Mouse (Mus musculus) neural tube, embryonic 12.5 days (tissue): ENCODE data around the gene Mtg1. TPM values are rescaled to one million over a fixed set of nuclear protein-coding genes. Genes with fewer than 3 reads are reported as not detected.
A peak's percentile ranks its signal among the peaks of the same experiment; 100 is the strongest.
"Not testable (repeated sequence)": the region's sequence is repeated elsewhere in the genome, so short reads cannot be mapped to it uniquely, and the experiment has no call there.

ENCODE experiments used
- ATAC-seq: fragments of 200-750 bp; cut with Nextera tagmentation; 2 replicates; pipeline ENCODE4 v1.8.0; 2017; ENCODE audit warnings: low read depth, mild to moderate bottlenecking, moderate TSS enrichment, moderate library complexity; ENCODE audit not compliant: low FRiP score
- H3K27ac ChIP-seq: fragments of 300-500 bp; sonication (generic); 2 replicates; pipeline ENCODE4 v1.5.1; 2016
- H3K27me3 ChIP-seq: fragments of 300-500 bp; sonication (generic); replicated peaks from 2 replicates; pipeline ENCODE4 v1.6.1; 2016; ENCODE audit warnings: mild to moderate bottlenecking
- H3K36me3 ChIP-seq: fragments of 300-500 bp; sonication (generic); 2 replicates; pipeline ENCODE4 v1.6.1; 2016; ENCODE audit warnings: mild to moderate bottlenecking
- H3K4me1 ChIP-seq: fragments of 300-500 bp; sonication (generic); 2 replicates; pipeline ENCODE4 v1.6.1; 2016
- H3K4me2 ChIP-seq: fragments of 300-500 bp; sonication (generic); replicated peaks from 2 replicates; pipeline ENCODE4 v1.6.1; 2016; ENCODE audit warnings: mild to moderate bottlenecking
- H3K4me3 ChIP-seq: fragments of 300-500 bp; sonication (generic); 2 replicates; pipeline ENCODE4 v1.5.1; 2016
- H3K9ac ChIP-seq: fragments of 300-500 bp; sonication (generic); 2 replicates; pipeline ENCODE4 v1.6.1; 2016; ENCODE audit warnings: mild to moderate bottlenecking
- H3K9me3 ChIP-seq: fragments of 300-500 bp; sonication (generic); 2 replicates; pipeline ENCODE4 v1.6.1; 2016; ENCODE audit warnings: mild to moderate bottlenecking
- WGBS: fragments of 180-500 bp; shearing (Covaris S2); methylation state at CpG from one replicate; pipeline ENCODE4 v1.1.7; 2016; 5-methylcytosine and 5-hydroxymethylcytosine counted together
- polyA plus RNA-seq: library from polyadenylated mRNA; unstranded; fragments of >200 nt; fragmentation: Nextera tagmentation; extraction: Ambion mirVana; gene quantifications from 2 replicates; pipeline ENCODE4 v1.2.1, GENCODE M21; 2016

Mtg1 gene
- polyA plus RNA-seq, 1 experiment from 2014 or later = 24.2 TPM

DNA sequence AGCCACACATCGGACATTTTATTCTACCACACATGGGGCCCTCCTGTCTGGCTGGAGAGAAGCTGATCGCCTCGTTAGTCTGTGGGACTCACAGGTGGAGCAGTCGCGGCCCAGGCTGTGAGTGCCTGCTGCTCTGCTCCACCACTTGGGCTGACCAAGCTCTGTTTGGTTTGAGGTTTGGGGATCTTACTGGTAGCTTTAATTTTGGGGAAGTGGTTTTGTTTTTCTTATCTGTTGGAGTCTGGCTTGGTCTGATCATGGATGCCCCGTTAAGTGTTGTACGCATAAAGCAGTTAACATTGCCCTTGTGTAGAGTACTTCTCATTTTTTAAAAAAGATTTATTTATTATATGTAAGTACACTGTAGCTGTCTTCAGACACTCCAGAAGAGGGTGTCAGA lies 3.3 kb upstream of the Mtg1 start:
- ATAC-seq, H3K4me3 ChIP-seq, H3K36me3 ChIP-seq, H3K27ac ChIP-seq, H3K27me3 ChIP-seq, H3K4me1 ChIP-seq, H3K9ac ChIP-seq, H3K9me3 ChIP-seq, H3K4me2 ChIP-seq: not testable (repeated sequence)
- WGBS = 95% methylated on average over 7 of the region's 7 CpGs

DNA sequence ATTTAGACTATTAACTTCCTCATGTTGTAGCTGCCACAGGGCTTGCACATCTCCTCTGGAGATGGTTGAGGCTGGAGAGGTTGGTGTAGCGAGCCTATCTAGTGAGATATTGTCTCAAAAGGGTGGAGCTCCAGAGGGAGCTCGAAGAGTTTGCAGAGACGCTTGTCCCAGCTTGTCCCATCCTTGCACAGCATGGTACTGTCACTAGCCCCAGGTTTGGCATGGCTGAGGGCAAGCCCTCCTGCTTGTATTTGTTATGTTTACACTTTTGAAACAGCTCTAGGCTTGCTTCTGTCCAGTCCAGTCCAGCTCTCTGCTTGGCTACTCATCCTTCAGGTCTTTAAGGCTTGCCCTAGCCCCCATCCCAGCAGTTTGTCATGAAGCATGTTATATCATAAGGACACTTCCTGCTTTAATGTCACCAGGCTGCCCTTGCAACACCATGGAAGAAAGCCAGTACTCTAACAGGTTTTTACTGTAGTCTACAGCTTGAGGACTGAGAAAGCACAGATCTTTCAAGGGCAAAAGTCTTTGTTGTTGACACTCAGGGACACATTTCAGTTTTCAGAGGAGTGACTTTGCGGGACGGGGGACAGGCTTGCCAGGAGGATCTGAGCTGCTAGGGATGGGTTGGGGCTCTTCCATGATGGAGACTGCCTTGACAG lies 2.1 kb upstream of the Mtg1 start:
- no peak for ATAC-seq
- 94% methylated on average over 5 of the region's 5 CpGs for WGBS
- H3K36me3 ChIP-seq = peaks cover 3% of the 10 kb centered on the region; the same call in 1 of the 2 replicates

DNA sequence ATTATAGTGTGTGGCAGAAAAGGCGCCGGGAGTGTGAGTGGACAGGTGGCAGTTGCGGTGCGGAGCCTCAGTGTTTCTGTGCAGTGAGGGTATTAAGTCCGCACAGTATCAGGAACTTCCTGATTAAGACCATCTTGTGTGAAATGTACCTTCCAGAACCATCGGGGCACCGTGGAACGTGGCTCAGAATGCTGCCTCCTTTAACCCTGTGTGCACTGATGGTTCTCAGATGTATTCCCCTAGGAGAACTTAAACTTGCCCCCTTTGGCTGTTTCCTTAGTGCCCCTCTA lies 602 bp downstream of the Mtg1 start:
- no peaks in the 10 kb centered on the region for H3K36me3 ChIP-seq
- H3K4me3 ChIP-seq = peak overlapping the region; percentile 74
- H3K9ac ChIP-seq = peak overlapping the region; percentile 77
- peaks cover 5% of the 10 kb centered on the region; the same call in 1 of the 2 replicates for H3K4me1 ChIP-seq
- no peaks in the 10 kb centered on the region for H3K9me3 ChIP-seq
- no peak; the same call in 1 of the 2 replicates for ATAC-seq
- H3K27ac ChIP-seq = no peak overlapping the region
- H3K4me2 ChIP-seq = peak overlapping the region; percentile 81
- H3K27me3 ChIP-seq = no peaks in the 10 kb centered on the region
- under 1% methylated on average over 8 of the region's 8 CpGs for WGBS

More for the DNA sequence above, 2.1 kb upstream of the Mtg1 start:
- H3K4me3 ChIP-seq = no peak overlapping the region
- H3K9ac ChIP-seq = no peak overlapping the region
- H3K27ac ChIP-seq = no peak overlapping the region
- no peaks in the 10 kb centered on the region for H3K9me3 ChIP-seq
- H3K4me1 ChIP-seq = peaks cover 5% of the 10 kb centered on the region; the same call in 1 of the 2 replicates
- no peaks in the 10 kb centered on the region for H3K27me3 ChIP-seq
- H3K4me2 ChIP-seq = no peak overlapping the region

DNA sequence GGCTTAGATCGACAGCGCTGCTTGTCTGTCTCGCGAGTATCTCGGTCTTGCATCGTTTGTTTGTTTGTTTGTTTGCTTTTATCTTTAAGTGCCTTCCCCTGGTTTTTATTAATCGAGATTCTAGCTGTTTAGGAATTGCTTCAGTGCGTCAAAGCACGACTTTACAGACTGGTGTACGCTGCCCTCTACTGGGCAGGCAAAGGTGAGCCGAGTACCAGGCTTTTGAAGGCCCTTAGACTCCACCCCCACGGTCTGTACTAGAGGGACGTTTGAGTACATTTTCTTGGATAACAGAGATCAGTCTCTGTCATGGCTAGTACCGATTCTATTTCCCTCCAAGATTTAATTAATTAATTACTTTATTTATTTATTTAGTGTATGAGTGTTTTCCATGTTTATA lies 4.0 kb downstream of the Mtg1 start:
- ATAC-seq = no peak
- Histone ChIP-seq H3K27ac (no peak overlapping the region), H3K36me3 (no peaks in the 10 kb centered on the region), H3K4me3 (no peak overlapping the region), H3K9me3 (no peaks in the 10 kb centered on the region), H3K4me1 (peaks cover 5% of the 10 kb centered on the region; the same call in 1 of the 2 replicates), H3K27me3 (no peaks in the 10 kb centered on the region), H3K4me2 (no peak overlapping the region; the same call in 1 of the 2 replicates), H3K9ac (no peak overlapping the region)
- WGBS = 8% methylated on average over 14 of the region's 14 CpGs

DNA sequence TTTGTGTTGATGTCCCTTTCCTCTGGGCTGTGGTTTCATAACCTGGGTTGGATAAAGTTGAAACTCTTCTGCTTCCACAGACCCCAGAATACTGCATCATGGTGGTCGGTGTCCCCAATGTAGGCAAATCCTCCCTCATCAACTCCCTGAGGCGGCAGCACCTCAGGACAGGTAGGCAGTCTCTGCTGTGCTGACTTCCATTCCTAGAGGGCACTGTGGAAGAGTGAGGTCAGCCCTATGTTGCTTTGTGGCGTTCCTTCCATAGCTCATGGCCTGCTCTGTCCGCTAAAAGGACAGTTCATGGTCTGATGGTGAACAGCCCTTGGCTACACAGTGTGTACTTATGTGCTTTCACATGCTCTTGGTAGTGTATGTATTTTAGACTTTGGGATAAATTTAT lies 7.2 kb downstream of the Mtg1 start:
- H3K4me2 ChIP-seq = no peak overlapping the region
- H3K27ac ChIP-seq = no peak overlapping the region
- peaks cover 5% of the 10 kb centered on the region; the same call in 1 of the 2 replicates for H3K36me3 ChIP-seq
- H3K9me3 ChIP-seq = no peaks in the 10 kb centered on the region
- H3K4me1 ChIP-seq = no peaks in the 10 kb centered on the region
- no peak overlapping the region for H3K9ac ChIP-seq
- 87% methylated on average over 4 of the region's 4 CpGs for WGBS
- no peaks in the 10 kb centered on the region for H3K27me3 ChIP-seq
- no peak for ATAC-seq
- H3K4me3 ChIP-seq = no peak overlapping the region

DNA sequence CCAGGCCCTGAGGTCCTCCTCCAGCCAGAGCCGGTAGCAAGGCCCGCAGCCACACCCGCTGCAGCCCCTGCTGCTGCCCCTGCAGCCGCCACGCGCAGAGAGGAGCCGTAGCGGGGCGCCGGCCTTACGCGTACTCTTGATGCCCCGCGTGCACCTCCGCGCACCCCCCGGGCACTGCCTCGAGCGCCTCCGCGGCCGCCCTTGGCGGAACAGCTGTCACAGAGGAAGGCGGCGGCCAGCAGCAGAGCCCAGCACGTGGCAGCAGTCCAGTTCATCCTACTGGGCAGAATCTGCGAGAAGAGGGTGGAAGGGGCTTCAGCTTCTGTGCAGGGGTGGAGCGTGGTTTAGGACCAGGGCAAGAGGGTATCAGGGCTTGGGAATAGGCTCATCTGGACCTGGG lies 16.0 kb downstream of the Mtg1 start:
- peak overlapping the region; percentile 62 for H3K4me2 ChIP-seq
- peak overlapping the region; percentile 58 for H3K9ac ChIP-seq
- H3K36me3 ChIP-seq = peaks cover 8% of the 10 kb centered on the region; the same call in 1 of the 2 replicates
- peak; percentile 42 for ATAC-seq
- no peaks in the 10 kb centered on the region for H3K9me3 ChIP-seq
- WGBS = 5% methylated on average over 28 of the region's 28 CpGs
- H3K27ac ChIP-seq = no peak overlapping the region
- peaks cover 8% of the 10 kb centered on the region for H3K4me1 ChIP-seq
- H3K4me3 ChIP-seq = peak overlapping the region; percentile 20
- H3K27me3 ChIP-seq = peaks cover 27% of the 10 kb centered on the region

DNA sequence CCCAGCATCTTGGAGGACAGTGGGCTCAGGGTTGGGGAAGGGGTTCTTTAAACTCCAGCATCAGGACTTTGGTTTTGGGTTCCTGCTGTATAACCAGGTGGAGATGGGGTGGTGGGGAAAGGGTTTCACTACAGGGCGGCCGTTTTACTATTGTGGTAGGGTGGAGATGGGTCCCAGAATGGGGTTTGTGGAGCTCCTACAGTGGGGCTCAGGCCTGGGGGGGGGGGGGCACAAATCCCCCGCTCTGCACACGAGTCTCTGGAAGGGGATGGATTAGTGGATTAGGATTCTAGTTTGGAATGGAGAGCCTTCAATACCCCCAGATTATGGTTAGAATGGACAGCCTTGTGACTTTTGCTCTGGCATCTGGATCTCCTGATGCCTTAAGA lies 16.5 kb downstream of the Mtg1 start:
- peaks cover 27% of the 10 kb centered on the region for H3K27me3 ChIP-seq
- H3K9ac ChIP-seq = peak overlapping the region; percentile 58
- peaks cover 8% of the 10 kb centered on the region; the same call in 1 of the 2 replicates for H3K36me3 ChIP-seq
- H3K9me3 ChIP-seq = no peaks in the 10 kb centered on the region
- H3K4me2 ChIP-seq = peak overlapping the region; percentile 62
- 0 out of 2 replicates have a peak, but pooled peaks have one; percentile 8 for ATAC-seq
- H3K4me3 ChIP-seq = peak overlapping the region; percentile 36
- no peak overlapping the region for H3K27ac ChIP-seq
- H3K4me1 ChIP-seq = peaks cover 8% of the 10 kb centered on the region
- 26% methylated on average over 4 of the region's 4 CpGs for WGBS

DNA sequence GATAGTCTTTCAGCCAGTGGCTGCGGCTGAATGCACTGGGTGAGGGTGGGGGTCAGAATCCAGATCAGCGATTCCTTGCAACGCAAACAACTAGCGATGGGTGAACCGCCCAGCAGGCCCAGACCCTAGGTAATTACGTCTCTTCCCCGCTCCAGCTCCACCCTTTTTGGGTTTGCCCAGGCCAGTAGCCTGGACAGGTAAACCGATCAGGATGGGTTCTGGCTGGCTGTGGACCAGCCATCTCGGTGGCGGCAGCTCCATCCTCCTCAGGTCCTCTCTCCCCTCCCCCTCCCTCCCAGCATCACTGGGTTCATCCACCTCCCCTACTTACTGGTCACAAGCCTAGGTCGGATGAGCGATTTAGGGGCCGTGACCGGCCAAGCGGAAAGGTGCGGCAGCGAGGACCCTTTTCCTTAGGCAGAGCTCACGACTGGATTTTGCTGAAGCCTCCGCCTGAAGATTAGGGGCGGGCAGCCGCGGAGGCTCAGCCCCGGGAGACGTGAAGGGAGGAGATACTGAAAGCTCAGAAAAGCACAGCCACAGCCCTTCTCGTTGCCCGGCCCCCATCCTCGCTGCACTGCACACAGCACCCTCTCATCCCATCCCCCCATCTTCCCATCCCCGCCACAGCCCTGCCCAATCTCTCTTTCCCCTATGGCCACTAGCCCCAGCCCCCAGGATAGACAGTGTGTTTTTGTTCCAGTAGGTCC lies 17.0 kb downstream of the Mtg1 start, which contains the start of gene Sprn:
Sprn (minus strand) TSS at position 660 of the 710 bp plus-strand sequence.
- WGBS = 2% methylated on average over 28 of the region's 28 CpGs
- H3K27ac ChIP-seq = no peak within 1 kb of the TSS

DNA sequence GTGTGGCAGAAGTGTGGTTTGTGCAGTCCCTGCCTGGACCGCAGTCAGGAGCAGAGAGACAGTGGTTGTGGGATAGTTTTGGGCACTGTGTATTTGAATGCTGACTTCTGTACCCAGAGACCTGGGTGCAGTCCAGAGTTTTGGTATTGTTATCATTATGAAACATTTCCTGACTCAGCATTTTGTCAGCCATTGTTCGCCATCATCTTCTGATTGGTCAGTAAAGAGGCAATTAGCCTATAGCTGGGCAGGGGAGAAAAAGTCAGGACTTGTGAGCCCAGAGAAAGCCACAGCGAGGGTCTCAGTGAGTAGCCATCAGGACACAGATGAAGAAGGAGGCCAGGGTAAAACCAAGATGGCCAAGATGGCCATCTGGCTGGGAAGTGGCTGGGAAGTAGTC lies 23.0 kb downstream of the Mtg1 start:
- no peak for ATAC-seq
- H3K4me3 ChIP-seq = no peak overlapping the region
- WGBS = 85% methylated on average over 3 of the region's 3 CpGs

More for the DNA sequence above, 17.0 kb downstream of the Mtg1 start, which contains the start of gene Sprn:
- peak; percentile 49 for ATAC-seq
- peak within 1 kb of the TSS; percentile 36 for H3K4me3 ChIP-seq
- peak within 1 kb of the TSS; percentile 58 for H3K9ac ChIP-seq
- peaks cover 27% of the 10 kb centered on the region for H3K27me3 ChIP-seq
- peaks cover 8% of the 10 kb centered on the region; the same call in 1 of the 2 replicates for H3K36me3 ChIP-seq
- no peaks in the 10 kb centered on the region for H3K9me3 ChIP-seq
- H3K4me2 ChIP-seq = peak within 1 kb of the TSS; percentile 62
- H3K4me1 ChIP-seq = peaks cover 8% of the 10 kb centered on the region

DNA sequence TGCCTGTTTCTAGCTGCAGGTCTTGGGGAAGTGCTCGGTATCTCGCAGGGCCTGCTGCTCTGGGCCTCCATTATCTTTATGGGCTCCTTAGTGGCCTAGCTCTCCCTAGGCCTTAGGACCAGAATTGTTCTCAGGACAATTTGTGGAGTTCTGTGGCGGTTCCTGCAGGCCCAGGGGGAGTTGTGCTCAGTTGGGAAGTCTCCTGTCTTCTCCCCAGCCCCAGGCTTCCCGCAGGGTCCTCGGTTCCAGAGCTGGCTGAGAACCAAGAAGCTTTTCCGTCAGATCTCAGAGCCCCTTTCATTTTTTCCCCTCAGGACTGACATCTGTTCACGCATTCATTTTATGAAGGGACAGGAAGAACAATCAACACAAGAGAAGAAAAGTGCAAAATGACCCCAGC lies 27.3 kb downstream of the Mtg1 start, which contains the start of gene Olfr522:
Olfr522 (minus strand) TSS at position 101 of the 400 bp plus-strand sequence.
- Histone ChIP-seq H3K27ac (no peak within 1 kb of the TSS), H3K4me1 (no peaks in the 10 kb centered on the region), H3K4me2 (no peak within 1 kb of the TSS), H3K36me3 (no peaks in the 10 kb centered on the region), H3K27me3 (no peaks in the 10 kb centered on the region), H3K4me3 (no peak within 1 kb of the TSS), H3K9ac (no peak within 1 kb of the TSS), H3K9me3 (no peaks in the 10 kb centered on the region)
- no peak for ATAC-seq
- 76% methylated on average over 7 of the region's 7 CpGs for whole genome bisulfite sequencing

More for the DNA sequence above, 23.0 kb downstream of the Mtg1 start:
- no peaks in the 10 kb centered on the region for H3K36me3 ChIP-seq
- no peak overlapping the region for H3K4me2 ChIP-seq
- no peaks in the 10 kb centered on the region for H3K9me3 ChIP-seq
- no peak overlapping the region for H3K9ac ChIP-seq
- no peaks in the 10 kb centered on the region for H3K27me3 ChIP-seq
- no peak overlapping the region for H3K27ac ChIP-seq
- no peaks in the 10 kb centered on the region for H3K4me1 ChIP-seq

DNA sequence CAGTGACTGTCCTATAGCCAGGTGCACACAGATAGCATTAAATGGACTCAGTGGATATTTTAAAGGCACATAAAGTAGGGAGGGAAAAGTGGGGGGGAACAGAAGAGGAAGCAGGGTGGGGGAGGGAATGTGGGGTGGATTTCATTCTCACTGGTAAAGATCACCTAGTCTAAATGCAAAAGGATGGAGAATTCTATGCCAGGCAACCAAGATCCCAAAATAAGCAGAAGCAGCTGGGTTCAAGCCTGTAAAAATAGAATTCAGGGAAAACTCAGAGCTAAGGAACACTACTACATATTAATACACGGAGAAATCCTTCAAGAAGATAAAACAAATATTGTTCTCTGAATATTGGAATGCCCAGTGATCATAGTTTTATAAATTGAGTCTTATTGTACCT lies 30.6 kb downstream of the Mtg1 start:
- no peaks in the 10 kb centered on the region for H3K9me3 ChIP-seq
- no peaks in the 10 kb centered on the region for H3K27me3 ChIP-seq
- no peak overlapping the region for H3K27ac ChIP-seq
- no peaks in the 10 kb centered on the region for H3K4me1 ChIP-seq
- H3K4me2 ChIP-seq = no peak overlapping the region
- H3K9ac ChIP-seq = no peak overlapping the region
- ATAC-seq = no peak
- 80% methylated on average over 1 of the region's 1 CpGs for WGBS
- no peaks in the 10 kb centered on the region for H3K36me3 ChIP-seq
- H3K4me3 ChIP-seq = no peak overlapping the region

DNA sequence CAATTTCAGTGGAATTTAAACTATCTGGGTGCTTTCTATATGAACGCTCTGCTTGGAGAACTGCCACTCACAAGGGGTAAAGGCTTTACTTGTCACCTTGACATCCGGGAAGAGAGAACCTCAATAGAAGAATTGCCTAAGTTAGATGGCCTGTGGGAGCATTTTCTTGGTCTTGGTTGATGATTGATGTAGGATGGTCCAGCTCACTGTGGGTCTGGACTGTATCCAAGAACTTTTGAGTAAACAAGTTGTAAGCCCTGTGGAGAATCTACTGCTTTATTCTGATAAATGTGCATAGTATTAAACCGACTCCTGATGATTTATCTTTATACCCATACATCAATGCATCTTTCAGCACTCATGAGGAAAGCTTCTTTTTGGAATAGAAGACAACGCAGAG lies 32.0 kb downstream of the Mtg1 start:
- 89% methylated on average over 4 of the region's 4 CpGs for WGBS
- H3K4me1 ChIP-seq = no peaks in the 10 kb centered on the region

More for the DNA sequence above, 32.0 kb downstream of the Mtg1 start:
- Histone ChIP-seq H3K4me3 (no peak overlapping the region), H3K4me2 (no peak overlapping the region), H3K36me3 (no peaks in the 10 kb centered on the region), H3K9me3 (no peaks in the 10 kb centered on the region), H3K9ac (no peak overlapping the region), H3K27me3 (no peaks in the 10 kb centered on the region), H3K27ac (no peak overlapping the region)
- no peak for ATAC-seq
